In the genomic region with DNA sequence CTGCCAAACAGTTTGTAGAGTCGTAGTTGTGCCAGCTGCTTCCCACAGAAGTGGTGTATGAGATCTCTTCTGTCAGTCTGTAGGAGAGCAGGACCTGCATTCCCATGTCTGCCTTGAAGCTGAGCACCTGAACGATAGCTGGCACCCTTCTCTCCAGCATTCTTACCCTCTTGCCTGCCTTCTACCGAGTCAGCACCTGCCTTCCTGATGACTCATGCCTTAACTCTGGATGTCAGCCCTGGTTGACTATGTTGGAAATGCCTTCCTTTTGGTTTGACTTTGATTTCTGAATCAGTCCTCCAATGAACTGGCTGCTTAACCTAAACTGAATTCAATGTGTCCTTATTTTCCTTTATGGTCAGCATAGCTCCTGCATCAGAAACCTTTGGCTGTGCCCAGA, we compare ENCODE assay signal across 25 mouse cellular contexts. TPM values are rescaled to one million over a fixed set of nuclear protein-coding genes. Genes with fewer than 3 reads are reported as not detected.
A peak's percentile ranks its signal among the peaks of the same experiment; 100 is the strongest.
DNase-seq lines count a peak whose midpoint lies in the region; ATAC-seq and TF ChIP-seq lines count a peak whose summit lies in the region.
"Had no signal": no experiment of that assay in that cellular context is flagged by ENCODE, and none has a peak within 500 bp of the region (broad histone marks: within the 10 kb centered on the region; RNA-seq: fewer than 3 reads in every experiment).

No protein-coding gene starts in this region.

- no peak overlapping the region for H3K9ac ChIP-seq in forebrain, embryonic 13.5 days
- H3K9ac ChIP-seq: embryonic facial prominence, embryonic 12.5 days; forebrain, embryonic 15.5 days; heart, embryonic 12.5 days; hindbrain, embryonic 14.5 days; intestine, embryonic 15.5 days had no signal

- POLR2A ChIA-PET in Patski (lab: Charles Lee) = no interaction called here

- H3K27ac ChIP-seq in forebrain, embryonic 13.5 days = no peak overlapping the region
- H3K27ac ChIP-seq: embryonic facial prominence, embryonic 12.5 days; forebrain, embryonic 15.5 days; hindbrain, embryonic 10.5 days; hindbrain, embryonic 14.5 days; intestine, embryonic 15.5 days had no signal

- TF ChIP-seq CTCF in Patski (IDR thresholded peaks at IDR 0.05) = no peak

- H3K4me2 ChIP-seq in forebrain, embryonic 13.5 days = no peak overlapping the region
- H3K4me2 ChIP-seq: embryonic facial prominence, embryonic 12.5 days; forebrain, embryonic 15.5 days; heart, embryonic 12.5 days; hindbrain, embryonic 14.5 days; intestine, embryonic 15.5 days had no signal

- H3K9me3 ChIP-seq in forebrain, embryonic 13.5 days (replicated peaks) = no peaks in the 10 kb centered on the region
- H3K9me3 ChIP-seq: embryonic facial prominence, embryonic 12.5 days; forebrain, embryonic 15.5 days; heart, embryonic 12.5 days; hindbrain, embryonic 10.5 days; intestine, embryonic 15.5 days had no signal

- DNase-seq in adrenal gland, adult 2 months = peak; percentile 41
- no peak for DNase-seq in adrenal gland, postnatal 36 days
- peak; percentile 41 for DNase-seq in urinary bladder, postnatal 14 days (ENCODE audit: low spot score)
- DNase-seq in urinary bladder, adult 2 months (ENCODE audit: low spot score) = no peak
- DNase-seq in Patski (ENCODE audit: low read depth, low spot score) = no peak
- DNase-seq in heart, adult 18-20 months = no peak
- DNase-seq: adrenal gland, postnatal 14 days; cerebellum, adult 11 months; cerebellum, adult 9-10 months; cerebellum, postnatal 25 days; gastrocnemius, postnatal 14 days had no signal

- peaks cover 6% of the 10 kb centered on the region; the same call in 1 of the 2 replicates for H3K4me1 ChIP-seq in forebrain, embryonic 13.5 days
- H3K4me1 ChIP-seq: embryonic facial prominence, embryonic 12.5 days; hindbrain, embryonic 10.5 days had no signal

- H3K4me3 ChIP-seq in forebrain, embryonic 13.5 days = no peak overlapping the region
- H3K4me3 ChIP-seq: embryonic facial prominence, embryonic 12.5 days; forebrain, embryonic 15.5 days; heart, embryonic 12.5 days; hindbrain, embryonic 10.5 days; intestine, embryonic 15.5 days had no signal

- CTCF ChIA-PET in Patski (lab: Charles Lee) = no interaction called here

- peaks cover 79% of the 10 kb centered on the region for H3K36me3 ChIP-seq in forebrain, embryonic 13.5 days (ENCODE audit: poor library complexity, severe bottlenecking)

- in situ Hi-C loops in Patski (cut with MboI; ENCODE audit: low pct_unique_long_range_greater_than_20kb) = no loop called here

- WGBS in forebrain, embryonic 13.5 days = 100% methylated on average over 3 of the region's 3 CpGs

- ATAC-seq in Patski = peak; percentile 65
- no peak for ATAC-seq in forebrain, embryonic 13.5 days
- ATAC-seq: forebrain, embryonic 15.5 days; intestine, embryonic 15.5 days had no signal

- H3K27me3 ChIP-seq in Patski = no peaks in the 10 kb centered on the region
- H3K27me3 ChIP-seq in forebrain, embryonic 13.5 days = no peaks in the 10 kb centered on the region
- H3K27me3 ChIP-seq: embryonic facial prominence, embryonic 12.5 days; forebrain, embryonic 15.5 days; heart, embryonic 12.5 days; intestine, embryonic 15.5 days had no signal

RNA-seq across cellular contexts. Expression of gene 1700010B08Rik, which starts 20.4 kb away (rescaled TPM):
- not detected for total RNA-seq in adrenal gland, adult 2 months (2021)
- not detected in 2 replicates for polyA plus RNA-seq in adrenal gland, adult 2 months (2012; rRNA removed)
- total RNA-seq in adrenal gland, postnatal 36 days (2021) = not detected
- not detected in 2 replicates for polyA plus RNA-seq in urinary bladder, adult 2 months (2012; rRNA removed)
- polyA plus RNA-seq in Patski (2021) = not detected
- not detected for total RNA-seq in heart, adult 18-20 months (2021)
- polyA plus RNA-seq in forebrain, embryonic 13.5 days (2015; fragmentation: Nextera tagmentation; extraction: Ambion mirVana) = not detected in 2 replicates
- total RNA-seq: adrenal gland, postnatal 14 days; gastrocnemius, adult 18-20 months; gastrocnemius, postnatal 14 days; heart, adult 8-10 months; heart, postnatal 25 days had no signal
- polyA plus RNA-seq: C2C12; cortical plate, adult 2 months; embryonic facial prominence, embryonic 12.5 days; forebrain, embryonic 15.5 days; frontal cortex, adult 2 months; heart, embryonic 12.5 days; heart, embryonic 16.5 days; hindbrain, embryonic 10.5 days; hindbrain, embryonic 14.5 days; intestine, embryonic 15.5 days had no signal

RNA-seq across cellular contexts. Expression of gene Vapb, which starts 38.5 kb away (rescaled TPM):
- total RNA-seq in adrenal gland, adult 2 months (2021) = 100 to 1,000 TPM; 173 to 209 TPM
- 13.1 and 17.3 TPM in 2 replicates for polyA plus RNA-seq in adrenal gland, adult 2 months (2012; rRNA removed)
- total RNA-seq in adrenal gland, postnatal 36 days (2021) = 100 to 1,000 TPM; 177 to 196 TPM
- 54.9 and 63.5 TPM in 2 replicates for polyA plus RNA-seq in urinary bladder, adult 2 months (2012; rRNA removed)
- polyA plus RNA-seq in Patski (2021) = 122 TPM
- total RNA-seq in heart, adult 18-20 months (2021) = 100 to 1,000 TPM; 111 to 126 TPM
- polyA plus RNA-seq in forebrain, embryonic 13.5 days (2015; fragmentation: Nextera tagmentation; extraction: Ambion mirVana) = 9.0 and 11.4 TPM in 2 replicates

RNA-seq across cellular contexts. Expression of gene Rab22a, which starts 39.3 kb away (rescaled TPM):
- total RNA-seq in adrenal gland, adult 2 months (2021) = 10 to 100 TPM; 30.0 to 35.0 TPM
- 62.4 and 64.8 TPM in 2 replicates for polyA plus RNA-seq in adrenal gland, adult 2 months (2012; rRNA removed)
- 10 to 100 TPM; 34.5 to 37.4 TPM for total RNA-seq in adrenal gland, postnatal 36 days (2021)
- 16.1 and 23.4 TPM in 2 replicates for polyA plus RNA-seq in urinary bladder, adult 2 months (2012; rRNA removed)
- polyA plus RNA-seq in Patski (2021) = 38.3 TPM
- total RNA-seq in heart, adult 18-20 months (2021) = 10 to 100 TPM; 33.6 to 40.1 TPM
- polyA plus RNA-seq in forebrain, embryonic 13.5 days (2015; fragmentation: Nextera tagmentation; extraction: Ambion mirVana) = 33.2 and 34.8 TPM in 2 replicates

Comparison
In these comparisons a context has a peak if more than half of its experiments do, and no peak if none do; other contexts are left out.
1. DNase-seq: peak in adrenal gland, adult 2 months (single experiment) and urinary bladder, postnatal 14 days (single experiment); none in adrenal gland, postnatal 36 days (0 of 2), urinary bladder, adult 2 months (single experiment), Patski (single experiment) and heart, adult 18-20 months (0 of 2).